Mouse (Mus musculus) embryonic fibroblast, embryonic 13.5 days (primary cell): ENCODE measurements at regions not wholly inside any gene's neighbourhood (a gene's known extent, or its start where the extent isn't known, plus 50 kb on each side); places are given as distances from the start of the nearest gene placed in this dataset.

Experiments
- H3K27ac ChIP-seq: 2 replicates; pipeline ENCODE4 v1.5.1; 2012; ENCODE audit warnings: low read length, control low read depth, inconsistent platforms; ENCODE audit not compliant: insufficient read depth
- H3K4me1 ChIP-seq: 2 replicates; pipeline ENCODE4 v1.6.1; 2011; ENCODE audit warnings: low read length; ENCODE audit not compliant: control insufficient read depth, insufficient read depth
- H3K4me3 ChIP-seq: 2 replicates; pipeline ENCODE4 v1.5.1; 2011; ENCODE audit warnings: mild to moderate bottlenecking, control low read depth, low read length; ENCODE audit not compliant: insufficient read depth
- CTCF ChIP-seq: IDR thresholded peaks from 2 replicates; pipeline ENCODE4 v1.5.1; 2011; ENCODE audit warnings: mild to moderate bottlenecking, control low read depth, low read length, moderate library complexity, borderline replicate concordance; ENCODE audit not compliant: insufficient read depth
- POLR2A ChIP-seq: IDR thresholded peaks from 2 replicates; pipeline ENCODE4 v1.6.1; 2011; ENCODE audit warnings: low read depth, mild to moderate bottlenecking, control low read depth, low read length, moderate library complexity

DNA sequence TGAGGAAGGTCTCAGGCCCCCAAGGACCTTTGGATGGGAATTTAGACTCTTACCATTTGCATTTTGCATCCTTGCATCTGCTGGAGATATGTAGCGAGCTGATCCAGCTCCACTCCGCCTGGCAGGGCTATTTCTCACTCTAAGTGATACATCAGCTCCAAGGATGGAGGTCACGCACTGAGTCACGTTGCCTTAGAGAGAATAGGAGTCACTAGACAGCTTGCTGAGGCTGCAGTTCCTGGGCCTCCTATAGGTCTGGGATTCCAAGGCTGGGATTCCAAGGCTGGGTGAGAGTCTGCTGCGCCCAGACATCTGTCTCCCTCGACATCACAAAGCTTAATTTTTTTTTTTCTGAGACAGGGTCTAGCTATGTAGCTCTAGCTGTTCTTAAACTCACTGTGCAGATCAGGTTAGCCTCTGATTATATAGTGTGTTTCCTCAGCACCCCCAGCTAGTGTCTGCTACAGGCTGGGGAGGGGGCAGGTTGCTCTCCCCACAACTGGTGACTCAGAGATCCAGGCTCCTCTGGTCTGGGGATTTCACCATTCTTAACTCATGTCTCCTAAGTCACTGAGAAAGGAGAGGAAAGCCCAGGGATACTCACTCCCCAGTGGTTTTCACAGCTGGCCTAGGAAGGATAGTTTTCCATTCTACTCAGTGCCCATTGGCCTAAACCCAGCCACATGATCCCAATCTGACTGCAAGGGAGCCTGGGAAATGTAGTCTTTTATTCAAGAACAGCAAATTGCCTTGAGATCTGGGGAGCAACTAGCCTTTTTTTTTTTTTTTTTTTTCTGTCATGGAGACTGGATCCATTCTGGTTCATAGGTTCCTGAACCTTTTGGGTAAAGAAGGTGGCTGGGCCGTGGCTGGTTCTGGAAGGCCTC lies 76.4 kb upstream of the Grik3 start:
- Histone ChIP-seq H3K27ac (no peak overlapping the region), H3K4me1 (no peaks in the 10 kb centered on the region), H3K4me3 (no peak overlapping the region)
- TF ChIP-seq POLR2A = no peak

GRCm38 (mm10) chr4:125410736-125411441 lies 79.6 kb upstream of the Grik3 start:
- Histone ChIP-seq H3K27ac (no peak overlapping the region), H3K4me1 (no peaks in the 10 kb centered on the region), H3K4me3 (no peak overlapping the region)
- TF ChIP-seq CTCF = no peak
- no peak for TF ChIP-seq POLR2A

GRCm38 (mm10) chr4:125399376-125400112 lies 91.0 kb upstream of the Grik3 start:
- Histone ChIP-seq H3K27ac (no peak overlapping the region), H3K4me3 (no peak overlapping the region), H3K4me1 (no peaks in the 10 kb centered on the region)
- TF ChIP-seq POLR2A (no peak), CTCF (no peak)

DNA sequence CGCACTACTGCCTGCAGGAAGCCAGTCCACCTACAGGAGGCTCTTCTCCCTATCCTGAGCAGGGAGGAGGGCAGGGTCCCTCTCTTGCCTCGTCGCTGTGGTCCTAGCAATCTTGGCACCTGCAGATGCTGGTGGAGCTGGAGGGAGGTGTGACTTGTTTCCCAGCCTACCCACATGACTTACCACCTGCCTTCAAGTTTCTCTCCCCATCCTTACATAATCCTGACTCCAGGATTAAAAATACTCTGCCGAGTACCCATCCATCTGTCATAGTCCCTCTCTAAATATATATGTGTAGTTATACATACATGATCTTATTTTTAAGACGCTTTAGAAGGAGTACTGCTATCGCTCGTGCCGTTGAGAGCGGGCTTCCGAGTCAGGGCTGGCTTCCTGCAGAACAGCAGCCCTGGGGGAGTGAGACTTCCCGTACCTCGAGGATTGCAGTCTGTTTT lies 93.5 kb upstream of the Grik3 start:
- TF ChIP-seq POLR2A (no peak), CTCF (no peak)
- H3K4me1 ChIP-seq = no peaks in the 10 kb centered on the region

DNA sequence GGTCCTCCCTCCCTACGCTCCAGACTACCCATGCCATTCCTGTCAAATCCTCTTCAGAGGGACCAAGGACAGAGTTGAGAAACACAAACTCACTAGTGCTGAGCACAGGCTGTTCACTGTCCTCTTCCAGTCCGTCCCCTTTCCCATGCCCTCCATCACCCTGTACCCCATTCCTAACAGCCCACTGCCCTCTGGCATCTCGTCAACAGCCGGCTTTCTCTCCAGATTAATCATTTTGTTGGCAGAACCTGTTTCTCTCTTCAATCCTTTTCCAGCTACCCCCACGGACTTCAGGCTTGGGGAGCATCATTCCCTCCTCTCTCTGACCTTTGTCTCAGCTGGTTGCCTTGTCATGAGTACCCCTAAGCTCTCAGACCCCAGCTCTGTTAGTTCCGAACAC lies 99.2 kb upstream of the Grik3 start:
- TF ChIP-seq CTCF (no peak), POLR2A (no peak)
- H3K4me1 ChIP-seq = no peaks in the 10 kb centered on the region
- H3K4me3 ChIP-seq = no peak overlapping the region
- H3K27ac ChIP-seq = no peak overlapping the region

More for the DNA sequence above, 93.5 kb upstream of the Grik3 start:
- H3K4me3 ChIP-seq = no peak overlapping the region
- H3K27ac ChIP-seq = no peak overlapping the region

DNA sequence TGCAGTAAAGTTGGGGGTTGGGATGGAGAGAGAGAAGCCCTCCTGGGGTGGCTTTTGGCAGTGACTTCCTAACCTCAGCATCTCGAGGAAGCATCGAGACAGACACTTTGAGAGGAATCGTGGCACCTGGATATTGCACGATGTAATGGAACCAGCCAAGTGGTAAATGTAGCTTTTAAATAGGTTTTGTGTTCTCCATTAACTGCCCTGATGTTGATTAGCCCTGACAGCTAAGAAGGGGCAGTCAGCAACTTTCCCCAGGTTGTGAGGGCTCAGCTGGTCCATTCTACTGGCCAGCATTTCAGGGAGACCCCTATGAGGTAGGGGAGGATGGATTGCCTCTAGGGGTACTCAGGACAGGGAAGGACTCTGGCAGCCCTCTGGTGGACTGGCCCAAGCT lies 104.7 kb upstream of the Grik3 start:
- Histone ChIP-seq H3K27ac (no peak overlapping the region), H3K4me1 (no peaks in the 10 kb centered on the region), H3K4me3 (no peak overlapping the region)
- TF ChIP-seq CTCF = no peak
- no peak for TF ChIP-seq POLR2A

- TF ChIP-seq CTCF (no peak), POLR2A (no peak)
- no peak overlapping the region for H3K27ac ChIP-seq
- no peaks in the 10 kb centered on the region for H3K4me1 ChIP-seq
- H3K4me3 ChIP-seq = no peak overlapping the region
Observed at GRCm38 (mm10) chr4:125364011-125364410, 126.5 kb upstream of the Grik3 start.

- Histone ChIP-seq H3K4me3 (no peak overlapping the region), H3K4me1 (no peaks in the 10 kb centered on the region), H3K27ac (no peak overlapping the region)
- TF ChIP-seq POLR2A = no peak
- no peak for TF ChIP-seq CTCF
Observed at GRCm38 (mm10) chr4:125361611-125362520, 128.6 kb upstream of the Grik3 start.

- no peaks in the 10 kb centered on the region for H3K4me1 ChIP-seq
- TF ChIP-seq CTCF = no peak
- no peak for TF ChIP-seq POLR2A
- H3K27ac ChIP-seq = no peak overlapping the region
- no peak overlapping the region for H3K4me3 ChIP-seq
Observed at GRCm38 (mm10) chr4:125358356-125358755, 132.1 kb upstream of the Grik3 start.
